Mouse (Mus musculus): ENCODE results near the gene Gm28042. TPM values are rescaled to one million over a fixed set of nuclear protein-coding genes. Genes with fewer than 3 reads are reported as not detected.

Gm28042 gene
- total RNA-seq, 2 experiments from 2014 or later, result 0.41 to 0.42 TPM

DNA sequence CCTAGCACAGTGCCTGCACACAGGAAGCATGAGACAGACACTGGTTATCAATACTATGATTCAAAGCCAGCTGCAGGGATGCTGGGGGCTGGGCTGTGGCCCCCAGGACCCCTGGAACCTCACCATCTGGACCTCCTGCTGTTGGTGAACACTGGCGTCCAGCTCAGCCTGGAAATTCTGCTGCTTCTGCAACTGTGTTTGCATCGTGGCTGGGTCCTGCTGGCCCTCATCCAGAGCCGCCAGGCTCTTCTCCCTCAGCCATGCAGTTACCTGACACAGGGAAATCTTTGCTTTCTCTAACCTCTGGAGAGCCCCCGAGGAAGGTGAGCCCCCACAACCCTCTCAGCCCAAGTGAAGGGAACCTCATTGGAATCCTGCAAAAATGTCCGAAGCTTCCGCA, 24.1 kb downstream of the Gm28042 start:
- intact Hi-C loops (cut with DNase I; ENCODE audit: low total_unique reads), result no loop called here
- no peak for DNase-seq

- intact Hi-C loops (cut with DNase I; ENCODE audit: low total_unique reads), result no loop called here
- no peak for DNase-seq
Observed at GRCm38 (mm10) chr2:120054771-120055552, 27.7 kb downstream of the Gm28042 start.

DNA sequence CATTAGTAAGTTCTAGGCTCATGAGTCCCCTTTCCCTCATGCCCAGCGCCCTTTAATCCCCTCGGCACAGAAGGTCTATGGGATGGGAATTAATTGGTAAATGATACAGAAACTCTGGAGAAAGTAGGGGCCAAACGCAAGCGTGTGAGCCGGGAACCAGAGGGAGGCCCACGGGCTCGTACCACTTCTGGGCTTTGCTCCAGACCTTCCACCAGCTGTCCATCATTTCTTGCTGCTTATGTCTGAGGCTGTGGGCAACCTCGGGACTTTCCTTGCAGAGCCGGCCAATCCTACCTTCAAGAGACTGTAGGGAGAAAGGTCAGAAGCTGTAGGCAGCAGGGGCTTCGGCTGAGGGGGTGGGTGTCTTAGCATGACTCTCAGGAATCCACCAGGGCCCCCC, 28.6 kb downstream of the Gm28042 start:
- intact Hi-C loops (cut with DNase I; ENCODE audit: low total_unique reads), result no loop called here
- DNase-seq, result no peak

DNA sequence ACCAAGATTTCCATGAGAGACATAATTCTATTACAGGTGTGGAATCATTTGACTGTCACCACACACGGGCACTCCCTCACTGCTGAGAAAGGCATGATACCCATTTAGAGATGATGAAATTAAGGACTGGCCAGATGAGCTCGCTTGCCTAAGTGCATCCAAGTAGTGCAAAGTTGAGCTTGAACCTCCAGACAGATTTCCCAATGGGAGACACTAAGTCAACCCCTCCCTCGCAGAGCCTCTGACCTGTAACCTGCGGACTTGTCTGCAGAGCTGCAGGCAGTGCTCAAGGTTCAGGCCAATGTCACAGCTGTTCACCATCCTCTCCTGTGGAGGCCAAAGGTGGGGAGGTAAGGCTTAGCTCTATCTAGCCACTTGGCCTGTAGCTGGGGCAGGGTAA, 31.5 kb downstream of the Gm28042 start:
- DNase-seq, result no peak
- intact Hi-C loops (cut with DNase I; ENCODE audit: low total_unique reads), result no loop called here

DNA sequence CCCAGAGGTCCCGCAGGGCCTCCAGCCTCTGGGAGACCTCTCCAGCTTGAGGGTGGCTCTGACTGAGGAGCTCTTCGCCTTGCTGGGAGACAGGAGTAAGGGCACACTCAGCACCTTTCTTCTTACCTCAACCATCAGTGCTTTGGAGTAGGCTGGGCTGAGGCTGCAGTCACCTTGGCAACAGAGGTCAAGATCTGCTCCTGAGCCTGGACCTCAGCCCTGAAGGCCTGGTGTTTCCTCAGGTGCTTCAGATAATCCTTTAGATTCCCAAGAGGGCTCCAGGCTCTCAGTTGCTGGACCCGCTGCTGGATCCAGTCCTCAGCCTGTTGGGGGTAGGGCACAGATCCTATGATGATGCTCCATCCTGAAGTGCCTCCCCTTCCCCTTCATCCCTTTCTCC, 32.2 kb downstream of the Gm28042 start:
- intact Hi-C loops (cut with DNase I; ENCODE audit: low total_unique reads), result no loop called here

DNA sequence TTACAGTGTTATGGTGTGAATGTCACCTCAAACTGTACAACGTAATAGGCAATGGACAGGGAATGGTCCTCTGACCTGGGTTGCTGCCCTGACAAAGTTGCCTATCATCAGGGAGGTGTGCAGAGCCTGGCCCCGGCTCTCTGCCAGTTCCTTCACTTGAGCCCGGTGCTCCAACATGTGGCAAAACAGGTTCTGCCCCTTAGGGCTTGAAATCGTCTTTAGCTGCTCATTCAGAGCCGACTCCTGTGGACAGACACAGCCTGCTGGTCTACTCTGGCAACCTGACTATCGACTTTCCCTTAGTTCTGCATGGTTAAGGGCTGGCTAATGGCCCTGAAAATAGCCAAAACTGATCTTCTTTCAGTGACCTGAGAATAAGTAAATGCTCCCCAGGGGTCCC, 32.9 kb downstream of the Gm28042 start:
- DNase-seq, result no peak
- intact Hi-C loops (cut with DNase I; ENCODE audit: low total_unique reads), result no loop called here

More for the DNA sequence above, 32.2 kb downstream of the Gm28042 start:
- DNase-seq, result no peak

- intact Hi-C loops (cut with DNase I; ENCODE audit: low total_unique reads), result no loop called here
- no peak for DNase-seq
Observed at GRCm38 (mm10) chr2:120060651-120061050, 33.4 kb downstream of the Gm28042 start.

GRCm38 (mm10) chr2:120062248-120062647, 35.0 kb downstream of the Gm28042 start:
- intact Hi-C loops (cut with DNase I; ENCODE audit: low total_unique reads), result no loop called here
- DNase-seq, result no peak

DNA sequence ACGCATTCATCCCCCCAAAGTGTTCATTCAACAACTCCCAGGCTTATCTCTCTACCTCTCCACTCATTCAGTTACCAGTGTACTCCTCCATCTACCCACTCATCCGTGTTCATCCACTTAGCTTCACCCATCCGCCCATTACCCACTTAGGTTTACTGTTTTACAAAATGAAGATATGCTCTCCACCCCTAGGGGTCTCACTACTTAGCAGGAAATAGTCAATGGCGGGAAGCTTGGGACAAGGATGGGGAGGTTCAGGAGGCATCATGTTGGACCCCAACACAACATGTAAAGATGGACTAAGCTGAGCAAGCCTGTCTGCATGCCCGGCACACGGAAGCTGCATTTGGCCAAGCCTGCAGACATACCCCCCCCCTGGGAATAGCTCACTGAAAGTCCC, 37.3 kb downstream of the Gm28042 start:
- DNase-seq, result no peak
- intact Hi-C loops (cut with DNase I; ENCODE audit: low total_unique reads), result no loop called here

DNA sequence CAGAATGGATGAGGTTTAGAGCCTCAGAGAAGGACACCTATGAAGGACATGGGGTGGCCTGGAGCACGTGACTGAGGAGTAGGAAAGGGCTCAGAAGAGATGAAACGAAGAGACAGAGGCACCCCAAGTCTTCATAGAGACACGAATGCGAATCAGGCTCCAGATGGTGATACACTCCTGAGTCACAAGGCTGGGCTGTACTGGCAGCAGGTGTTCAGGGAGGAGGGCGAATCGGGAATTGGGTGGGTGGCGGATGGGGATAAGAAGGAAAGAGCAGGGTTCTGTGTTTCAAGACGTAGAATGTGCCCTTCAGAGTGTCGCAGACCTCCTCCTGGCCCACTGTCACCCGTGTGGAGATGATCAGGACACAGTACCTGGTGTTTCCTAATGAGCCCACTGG, 38.0 kb downstream of the Gm28042 start:
- DNase-seq, result no peak
- intact Hi-C loops (cut with DNase I; ENCODE audit: low total_unique reads), result no loop called here

GRCm38 (mm10) chr2:120066224-120066623, 38.9 kb downstream of the Gm28042 start:
- DNase-seq, result no peak
- intact Hi-C loops (cut with DNase I; ENCODE audit: low total_unique reads), result no loop called here

DNA sequence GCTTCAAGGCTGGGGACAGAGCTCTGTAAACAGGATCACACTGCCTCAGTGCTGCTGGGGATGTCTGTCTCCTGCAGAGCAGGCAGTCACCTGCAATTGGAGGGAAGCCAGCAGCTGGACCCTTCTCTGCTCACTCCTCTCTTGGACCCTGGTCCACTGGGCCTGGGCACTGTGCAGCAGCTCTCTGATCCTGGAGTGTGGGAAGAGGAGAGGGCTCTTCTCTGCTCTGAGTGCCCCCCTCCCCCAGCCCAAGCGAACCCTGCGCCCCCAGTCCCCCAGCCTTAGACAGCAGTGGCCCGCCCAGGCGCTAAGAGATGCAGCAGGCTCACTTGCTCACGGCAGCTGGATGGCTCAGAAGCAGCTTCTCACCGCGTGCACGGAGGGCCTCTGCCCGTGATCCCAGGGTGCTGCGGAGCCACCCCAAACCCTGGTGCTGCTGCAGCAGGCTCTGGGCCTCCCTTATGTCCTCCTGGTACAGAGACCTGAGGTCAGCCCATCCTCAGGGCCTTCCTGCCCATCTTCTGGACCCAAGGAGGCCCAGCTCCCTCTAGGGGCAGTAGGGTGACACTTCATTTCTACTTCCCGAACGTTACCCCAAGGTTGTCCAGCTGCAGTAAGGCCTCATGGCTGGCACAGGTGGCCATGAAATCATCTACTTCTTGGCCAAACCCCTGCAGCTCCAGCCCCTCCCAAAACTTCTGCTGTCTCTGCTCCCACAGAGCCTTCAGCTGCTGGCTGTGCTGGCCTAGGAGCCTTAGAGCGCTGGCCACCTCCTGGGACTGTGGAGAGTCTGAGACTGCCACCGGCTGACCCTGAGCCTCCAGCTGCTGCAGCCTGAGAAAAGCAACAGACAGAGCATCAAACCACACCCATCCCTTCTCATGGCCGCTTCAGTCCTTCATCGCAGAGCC, 41.5 kb downstream of the Gm28042 start:
- intact Hi-C loops (cut with DNase I; ENCODE audit: low total_unique reads), result no loop called here
- peak; percentile 51 for DNase-seq

GRCm38 (mm10) chr2:120069466-120069990, 42.2 kb downstream of the Gm28042 start:
- DNase-seq, result no peak
- intact Hi-C loops (cut with DNase I; ENCODE audit: low total_unique reads), result no loop called here

GRCm38 (mm10) chr2:120074096-120074495, 46.8 kb downstream of the Gm28042 start:
- intact Hi-C loops (cut with DNase I; ENCODE audit: low total_unique reads), result no loop called here
- no peak for DNase-seq

DNA sequence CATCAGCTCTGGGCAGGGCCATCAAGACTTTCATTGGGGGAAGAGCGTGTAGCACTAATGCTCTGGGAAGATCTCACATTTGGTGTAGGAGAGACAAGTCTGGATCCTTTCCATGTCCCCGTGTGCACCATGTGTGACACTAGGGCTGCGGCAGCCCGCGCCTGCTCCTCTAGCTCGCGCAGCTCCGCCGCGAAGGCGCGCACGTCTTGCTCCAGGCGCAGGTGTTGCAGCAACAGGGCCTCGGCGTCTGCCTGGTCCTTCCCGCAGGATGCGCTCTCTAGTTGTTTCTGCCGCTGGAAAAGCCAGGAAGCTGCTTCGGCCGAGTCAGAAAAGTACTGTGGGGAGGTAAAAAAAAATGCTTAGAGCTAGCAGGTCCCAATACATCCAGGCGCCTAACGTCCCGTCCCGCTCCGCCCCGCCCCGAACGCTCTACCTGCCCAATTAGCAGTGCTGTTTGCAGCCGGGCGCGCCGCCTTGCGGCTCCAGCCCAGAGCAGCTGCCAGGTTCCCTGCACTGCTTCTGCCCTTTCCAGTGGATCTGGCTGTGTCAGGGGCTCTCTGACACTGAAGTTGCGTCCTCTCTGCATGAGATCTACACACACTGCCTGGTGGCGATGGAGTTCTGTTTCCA, 48.9 kb downstream of the Gm28042 start:
- intact Hi-C loops (cut with DNase I; ENCODE audit: low total_unique reads), result no loop called here
- DNase-seq, result peak; percentile 54

DNA sequence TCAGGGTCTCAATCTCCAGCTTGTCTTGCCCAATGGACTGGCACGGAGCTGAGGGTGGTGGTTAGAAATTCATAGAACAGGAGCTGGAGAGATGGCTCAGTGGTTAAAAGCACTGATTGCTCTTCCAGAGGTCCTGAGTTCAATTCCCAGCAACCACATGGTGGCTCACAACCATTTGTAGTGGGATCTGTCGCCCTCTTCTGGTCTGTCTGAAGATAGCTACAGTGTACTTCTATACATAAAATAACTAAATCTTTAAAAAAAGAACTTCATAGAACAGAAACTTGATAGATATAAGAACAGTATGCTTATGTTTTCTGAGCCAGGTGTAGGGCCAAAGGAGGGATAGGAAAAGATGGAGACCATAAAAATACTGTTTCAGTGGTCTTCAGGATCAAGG, 55.1 kb downstream of the Gm28042 start:
- intact Hi-C loops (cut with DNase I; ENCODE audit: low total_unique reads), result loop anchor here (5.0 kb wide), 2 partner anchors 35 to 180 kb away; no protein-coding TSS in a partner anchor
- DNase-seq, result no peak

DNA sequence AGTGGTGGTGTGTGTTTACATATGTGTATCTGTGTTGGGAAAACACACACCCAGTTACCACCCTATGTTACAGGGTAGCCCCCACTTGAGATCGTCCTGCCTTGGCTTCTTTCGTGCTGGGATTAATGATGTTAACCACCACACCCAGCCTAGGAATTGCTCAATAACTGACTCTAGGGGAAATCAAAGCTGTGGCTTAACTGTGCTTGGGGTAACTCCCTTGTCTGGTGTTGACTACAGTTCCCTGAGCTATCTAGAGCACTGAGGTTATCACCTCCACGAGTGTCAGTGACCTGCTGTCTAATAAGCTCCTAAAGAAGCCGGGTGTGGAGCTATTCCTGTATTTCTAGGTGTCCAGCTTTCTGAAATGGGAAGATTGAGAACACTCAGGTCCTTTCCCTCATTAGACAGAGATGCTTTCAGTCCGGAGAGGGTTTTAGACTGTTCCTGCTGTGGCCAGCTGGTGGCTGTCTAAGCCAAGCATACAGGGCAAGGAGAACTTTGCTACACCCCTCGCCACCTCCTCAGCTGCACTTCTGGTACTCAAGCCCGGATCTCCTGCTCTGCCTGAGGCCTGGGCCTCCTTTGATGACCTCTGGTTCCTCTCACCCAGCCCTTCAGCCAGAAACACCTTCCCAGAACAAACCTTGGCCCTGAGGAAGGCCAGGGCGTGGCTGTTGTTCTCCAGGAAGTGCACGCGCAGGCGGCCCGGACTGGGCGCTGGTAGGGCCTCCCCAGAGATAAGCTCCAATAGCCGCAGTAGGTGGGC, 57.5 kb downstream of the Gm28042 start:
- peak; percentile 59 for DNase-seq
- intact Hi-C loops (cut with DNase I; ENCODE audit: low total_unique reads), result loop anchor here (5.0 kb wide), 2 partner anchors 37 to 178 kb away; no protein-coding TSS in a partner anchor

- intact Hi-C loops (cut with DNase I; ENCODE audit: low total_unique reads), result no loop called here
- DNase-seq, result no peak
Observed at GRCm38 (mm10) chr2:120086038-120086437, 58.7 kb downstream of the Gm28042 start.

GRCm38 (mm10) chr2:120087391-120087790, 60.1 kb downstream of the Gm28042 start:
- intact Hi-C loops (cut with DNase I; ENCODE audit: low total_unique reads), result no loop called here
- DNase-seq, result no peak

All from gastrocnemius, postnatal 14 days (tissue).